Mouse (Mus musculus): ENCODE data around the gene Hcrt.

Hcrt gene

DNA sequence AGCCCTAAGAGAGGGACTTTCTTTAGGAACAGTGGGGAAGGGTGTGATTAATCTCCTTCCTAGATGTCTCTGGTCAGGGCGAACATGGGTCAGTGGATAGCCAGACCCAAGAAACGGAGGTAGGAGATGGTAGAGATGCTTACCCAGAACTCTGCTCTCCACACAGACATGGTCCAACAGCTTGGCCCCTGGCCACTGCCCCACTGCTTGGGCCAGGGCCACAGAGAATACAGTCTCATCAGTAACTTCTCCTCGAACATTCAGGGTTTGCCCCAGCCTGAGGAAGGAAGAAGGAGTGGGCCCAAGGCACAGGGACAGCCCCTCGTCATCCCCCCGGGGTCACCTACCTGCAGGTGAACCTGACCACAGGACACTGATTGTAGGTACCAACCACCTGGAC, 5.1 kb upstream of the Hcrt start:
- no peak for DNase-seq (ENCODE audit: low read depth)

DNA sequence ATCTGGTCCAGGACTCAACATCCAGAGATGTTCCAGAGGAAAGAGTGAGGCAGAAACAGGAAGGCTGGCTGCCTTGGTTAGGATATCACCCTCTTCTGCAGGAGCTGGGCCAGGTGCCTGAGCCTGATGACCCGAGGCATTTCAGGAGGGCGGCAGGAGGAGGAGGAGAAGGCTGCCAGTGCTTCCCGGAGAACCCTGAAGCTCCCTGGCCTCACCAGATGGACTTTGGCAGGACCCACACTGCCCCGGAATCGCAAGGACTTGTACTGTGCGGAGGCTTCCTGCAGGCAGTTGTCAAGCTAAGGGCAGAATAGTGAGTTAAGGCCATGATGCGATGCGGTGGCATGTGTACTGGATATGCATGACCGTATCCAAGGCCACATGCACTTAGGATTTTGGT, 4.0 kb upstream of the Hcrt start:
- DNase-seq (ENCODE audit: low read depth): no peak

DNA sequence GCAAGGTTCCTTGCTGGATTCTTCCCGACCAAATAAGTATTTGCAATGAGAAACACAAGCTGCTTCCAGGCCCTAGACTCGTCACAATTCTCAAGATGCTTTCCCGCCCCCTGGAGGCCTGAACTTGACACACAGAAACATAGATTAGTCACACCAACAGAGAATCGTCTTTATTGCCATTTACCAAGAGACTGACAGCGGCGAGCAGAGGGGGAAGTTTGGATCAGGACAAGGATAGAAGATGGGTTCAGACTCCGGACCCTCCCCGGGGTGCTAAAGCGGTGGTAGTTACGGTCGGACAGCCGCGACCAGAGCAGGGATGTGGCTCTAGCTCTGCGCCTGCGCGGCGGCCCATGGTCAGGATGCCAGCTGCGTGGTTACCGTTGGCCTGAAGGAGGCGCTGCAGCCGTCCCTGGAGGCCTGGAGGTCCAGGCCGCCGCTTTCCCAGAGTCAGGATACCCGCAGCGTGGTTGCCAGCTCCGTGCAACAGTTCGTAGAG, 1.1 kb downstream of the Hcrt start:
- peak; percentile 67 for DNase-seq (ENCODE audit: low read depth)

DNA sequence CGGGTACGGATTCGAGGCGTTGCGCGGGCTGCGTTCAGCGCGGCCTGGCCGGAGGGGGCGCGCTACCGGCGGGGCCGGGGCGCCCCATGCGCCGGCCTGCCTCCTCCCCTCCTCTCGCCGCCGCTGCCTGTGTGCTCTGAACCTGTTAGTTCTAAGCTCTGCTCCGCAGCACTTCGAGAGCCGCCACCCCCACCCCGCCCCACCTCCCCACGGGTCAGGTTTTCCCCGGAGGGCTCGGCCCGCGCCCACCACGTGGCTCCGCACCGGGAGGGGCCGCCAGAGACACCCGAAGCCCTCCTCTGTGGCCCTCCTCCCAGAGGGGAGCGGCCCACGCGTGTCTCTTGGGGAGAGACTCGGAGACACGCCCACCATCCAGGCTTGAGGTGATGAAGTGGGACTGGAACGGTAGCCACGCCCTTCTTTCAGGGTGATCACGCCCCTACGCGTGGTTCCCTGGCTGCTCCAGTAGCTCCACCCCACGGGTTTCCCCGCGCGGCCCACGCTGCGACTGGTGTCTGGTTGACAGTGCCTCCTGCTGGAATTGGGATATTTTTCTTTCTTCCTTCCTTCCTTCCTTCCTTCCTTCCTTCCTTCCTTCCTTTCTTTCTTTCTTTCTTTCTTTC, 3.0 kb downstream of the Hcrt start, which contains the start of gene Kcnh4:
Gene Kcnh4 (minus strand): TSS at position 332 of the 623 bp plus-strand sequence.
- DNase-seq (ENCODE audit: low read depth): no peak

DNA sequence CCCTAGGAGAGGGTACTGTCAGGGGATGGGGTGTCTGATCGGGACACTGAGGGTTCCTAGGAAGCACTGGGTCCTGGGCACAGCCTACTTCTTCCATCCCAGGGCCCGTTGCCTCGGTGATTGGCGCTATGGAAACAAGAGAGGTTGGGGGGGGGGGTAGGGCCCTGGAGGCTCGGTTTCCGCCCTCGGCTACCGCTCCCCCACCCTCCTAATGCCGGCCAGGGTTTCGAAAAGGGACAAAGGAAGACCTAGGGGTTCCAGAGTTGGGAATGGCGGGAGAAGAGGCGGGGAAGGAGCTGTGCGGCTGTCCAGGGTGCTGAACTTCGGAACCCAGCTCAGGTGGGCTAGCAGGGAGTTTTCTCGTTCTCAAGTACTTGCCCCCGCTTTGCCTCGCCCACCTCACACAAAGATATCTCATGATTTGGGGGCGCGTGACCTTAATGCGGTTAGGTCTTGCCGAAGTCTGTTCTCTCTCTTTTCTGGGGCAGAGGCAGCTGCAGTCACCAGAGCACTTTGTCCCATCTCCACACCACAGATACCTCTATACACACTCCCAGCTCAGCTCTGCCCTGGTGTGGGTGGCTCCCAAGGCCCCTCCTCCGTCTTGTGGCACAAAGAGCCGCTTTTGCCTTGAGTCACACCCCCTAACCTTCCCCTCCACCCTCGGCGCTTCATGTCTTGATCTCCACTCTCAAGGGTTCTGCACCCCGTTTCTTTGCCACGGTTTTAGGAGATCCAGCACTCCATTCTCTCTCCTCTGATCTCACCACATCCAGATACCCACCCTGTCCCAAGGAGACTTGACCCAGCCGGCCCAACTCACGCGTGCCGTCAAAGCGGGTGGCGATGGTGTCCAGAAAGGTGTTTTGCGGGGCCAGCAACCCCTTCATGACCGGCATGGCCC, 3.8 kb downstream of the Hcrt start:
- no peak for DNase-seq (ENCODE audit: low read depth)

DNA sequence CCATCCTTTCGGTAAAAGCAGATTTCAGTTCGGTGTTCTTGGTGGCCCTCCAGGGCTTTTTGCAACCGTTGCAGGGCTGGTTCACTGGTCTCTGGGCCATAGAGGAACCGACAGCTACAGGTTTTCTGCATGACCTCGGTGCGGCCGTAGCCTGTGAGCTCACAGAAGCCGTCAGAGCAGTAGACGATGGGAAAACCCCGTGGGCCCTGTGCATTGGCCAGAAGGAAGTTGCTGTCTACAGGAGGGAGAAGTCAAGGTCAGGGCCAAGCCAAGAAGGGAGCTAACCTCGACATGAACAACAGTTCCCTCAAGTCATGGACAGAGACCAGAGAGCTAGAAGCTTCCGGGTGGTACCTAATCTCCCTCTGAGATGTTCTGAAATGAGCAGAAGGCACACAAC, 5.2 kb downstream of the Hcrt start:
- no peak for DNase-seq (ENCODE audit: low read depth)

DNA sequence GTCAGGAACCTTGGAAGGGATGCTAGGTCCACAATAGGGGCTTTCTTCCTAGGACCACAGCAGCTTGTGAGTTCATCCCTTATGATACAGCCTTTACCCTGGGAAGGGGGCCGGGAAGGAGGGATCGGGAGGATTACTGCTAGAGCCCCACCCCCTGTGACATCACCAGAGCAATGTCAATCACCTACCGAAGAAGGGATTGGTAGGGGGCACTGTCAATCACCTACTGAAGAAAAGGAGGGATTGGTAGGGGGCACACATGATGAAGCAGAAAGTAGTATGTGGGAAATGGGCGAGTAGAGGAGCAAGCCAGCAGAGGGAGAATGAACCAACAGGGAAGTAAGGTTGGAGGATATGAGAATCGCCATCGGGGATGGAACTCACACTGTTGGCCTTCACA, 6.3 kb downstream of the Hcrt start:
- no peak for DNase-seq (ENCODE audit: low read depth)

DNA sequence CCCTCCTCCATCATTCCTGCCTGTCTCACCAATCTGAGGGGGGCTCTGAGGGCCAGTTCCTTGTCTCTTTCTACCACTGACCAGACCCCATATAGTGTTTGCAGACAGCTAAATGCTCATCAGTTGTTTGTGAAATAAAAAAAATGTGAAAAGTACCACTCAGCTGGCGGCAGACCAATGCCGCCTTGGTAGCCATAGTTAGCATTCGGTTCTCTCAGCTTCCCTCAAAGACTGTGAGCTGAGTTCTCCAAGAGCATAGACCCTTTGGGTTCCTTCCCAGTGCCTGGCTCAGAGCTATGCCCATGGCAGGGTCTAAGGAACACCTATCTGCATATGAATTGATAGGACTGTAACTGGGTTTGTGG, 8.1 kb downstream of the Hcrt start:
- DNase-seq (ENCODE audit: low read depth): no peak

DNA sequence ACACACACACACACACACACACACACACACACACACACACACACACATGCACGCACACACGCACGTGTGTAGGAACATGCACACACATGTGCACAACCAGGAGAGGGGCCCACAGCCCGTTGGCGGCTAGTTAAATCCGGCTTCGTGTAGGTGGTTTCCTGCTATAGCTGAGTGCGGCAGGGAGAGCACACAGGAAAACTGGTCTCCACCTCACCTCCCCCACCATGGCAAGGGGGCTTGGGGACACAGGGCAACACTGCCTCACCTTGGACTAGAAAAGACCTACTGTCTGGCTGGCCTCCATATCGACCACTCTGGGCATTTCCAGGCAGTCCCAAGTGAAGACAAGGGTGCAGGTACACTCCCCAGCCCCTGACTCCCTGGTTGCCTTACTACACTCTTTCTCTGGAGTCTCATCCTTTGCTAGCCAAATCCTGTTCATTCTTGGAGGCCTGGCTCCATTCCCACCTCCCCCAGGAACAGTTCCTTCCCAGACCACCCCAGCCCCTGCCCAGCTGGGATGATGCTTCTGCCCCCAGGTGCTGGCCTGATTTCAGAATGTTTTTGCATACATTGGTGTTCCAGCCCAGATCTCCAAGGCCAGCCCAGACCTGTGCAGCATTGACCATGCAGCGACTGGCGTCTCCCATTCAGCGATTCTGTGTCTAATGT, 8.6 kb downstream of the Hcrt start:
- no peak for DNase-seq (ENCODE audit: low read depth)

DNA sequence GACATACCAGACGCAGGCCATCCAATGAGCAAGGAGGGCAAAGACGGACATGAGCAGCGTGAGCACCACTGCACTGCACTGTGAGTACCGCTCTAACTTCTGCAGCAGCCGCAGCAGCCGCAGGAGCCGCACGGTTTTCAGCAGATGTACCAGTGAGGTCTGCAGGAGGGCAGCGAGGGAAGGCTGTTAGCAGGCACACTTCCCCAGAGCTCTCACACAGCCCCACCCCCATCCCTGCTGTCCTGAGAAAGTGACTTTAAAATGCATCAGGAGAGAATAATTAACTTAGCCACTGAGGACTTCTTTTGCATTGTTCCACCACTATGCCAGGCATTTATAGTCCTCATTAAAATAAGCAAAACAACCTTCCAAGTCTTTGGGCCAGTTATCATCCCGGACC, 10.4 kb downstream of the Hcrt start:
- no peak for DNase-seq (ENCODE audit: low read depth)

DNA sequence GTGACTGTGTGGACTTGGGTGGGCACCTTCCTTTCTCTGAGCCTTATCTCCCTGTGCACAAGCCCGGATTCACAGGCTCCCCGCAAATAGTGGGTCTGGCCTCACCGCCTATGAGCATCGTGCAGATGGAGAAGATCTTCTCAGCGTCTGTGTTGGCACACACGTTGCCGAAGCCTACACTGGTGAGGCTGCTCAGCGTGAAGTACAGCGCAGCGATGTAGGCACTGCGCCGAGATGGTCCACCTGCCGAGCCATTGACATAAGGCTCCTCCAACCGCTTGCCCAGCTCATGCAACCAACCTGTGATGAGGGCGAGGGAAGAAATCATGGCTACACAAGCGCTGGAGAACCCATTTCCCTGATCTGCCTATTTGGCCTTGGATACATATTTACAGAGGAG, 12.6 kb downstream of the Hcrt start:
- no peak for DNase-seq (ENCODE audit: low read depth)

DNA sequence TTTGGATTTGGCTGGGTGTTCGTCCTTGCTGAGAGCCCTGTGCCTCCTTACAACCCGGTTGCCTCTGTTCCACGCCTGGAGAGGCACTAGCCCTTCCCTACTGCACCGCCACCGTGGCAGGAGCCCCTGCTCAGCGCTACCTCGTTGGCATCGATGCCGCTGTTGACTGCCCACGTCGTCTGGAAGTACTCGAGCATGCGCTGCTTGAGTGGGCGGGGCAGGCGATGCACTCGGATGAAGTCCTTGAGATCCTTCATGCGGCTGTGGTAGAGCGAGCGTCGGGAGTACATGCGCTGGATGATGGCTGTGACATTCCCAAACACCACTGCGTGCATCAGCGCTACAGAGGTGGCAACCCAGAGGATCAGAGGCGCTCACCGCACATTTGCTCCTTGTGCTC, 13.3 kb downstream of the Hcrt start:
- no peak for DNase-seq (ENCODE audit: low read depth)

DNA sequence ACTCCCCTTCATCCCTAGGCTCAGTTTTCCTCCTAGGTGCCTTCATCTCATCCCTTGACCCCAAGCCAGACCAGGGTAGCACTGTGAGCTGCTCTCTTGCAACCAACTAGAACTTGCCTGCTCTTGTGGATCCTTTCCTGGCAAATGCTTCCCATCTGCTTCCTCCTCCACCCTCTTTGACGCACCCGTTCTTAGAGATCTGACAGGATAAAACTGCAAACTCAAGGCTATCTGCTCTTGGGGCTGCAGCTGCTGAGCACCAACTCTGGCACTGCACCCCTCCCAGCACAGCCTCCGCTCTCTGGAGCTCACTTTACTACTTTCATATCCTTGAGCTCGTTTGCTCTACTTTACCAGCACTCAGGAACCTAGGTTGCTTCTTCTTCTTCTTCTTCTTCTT, 14.1 kb downstream of the Hcrt start:
- DNase-seq (ENCODE audit: low read depth): no peak

DNA sequence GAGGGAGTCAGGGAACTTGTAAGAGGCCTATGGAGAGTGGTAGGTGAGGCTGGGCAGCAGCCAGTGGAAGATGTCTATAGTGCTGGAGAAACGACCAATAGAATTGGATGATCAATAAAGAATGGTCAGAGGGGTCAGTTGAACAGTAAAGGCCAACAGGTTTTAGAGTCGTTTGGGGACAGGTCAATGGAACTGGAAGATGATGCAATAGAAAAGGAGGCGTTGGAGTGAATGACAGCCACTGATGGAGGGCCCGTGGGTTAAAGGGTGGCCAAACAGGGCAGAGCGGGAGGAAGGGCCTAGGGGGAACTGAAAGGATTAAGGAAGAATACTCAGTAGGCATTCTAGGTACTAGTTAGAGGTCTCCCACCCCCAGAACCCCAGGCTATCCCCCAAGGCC, 15.6 kb downstream of the Hcrt start:
- DNase-seq (ENCODE audit: low read depth): no peak

DNA sequence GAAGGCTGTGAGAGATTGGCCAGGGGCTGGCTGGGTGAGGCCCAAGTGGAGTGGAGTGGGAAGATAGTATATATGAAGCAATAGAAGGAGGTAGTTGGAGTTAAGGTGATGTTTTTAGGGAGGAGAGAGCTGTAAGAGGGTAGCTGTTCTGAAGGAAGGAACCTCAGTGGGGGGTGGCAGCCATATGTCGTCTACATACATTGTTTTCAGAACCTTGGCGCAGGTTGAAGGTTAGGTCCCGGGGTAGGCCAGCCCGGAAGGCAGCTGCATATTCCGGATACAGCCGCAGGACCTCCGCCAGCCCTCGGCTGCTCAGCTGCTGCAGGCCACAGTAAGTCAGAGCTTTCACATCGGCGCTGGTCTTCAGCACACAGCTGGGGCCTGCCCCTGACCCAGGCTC, 16.2 kb downstream of the Hcrt start:
- DNase-seq (ENCODE audit: low read depth): no peak

DNA sequence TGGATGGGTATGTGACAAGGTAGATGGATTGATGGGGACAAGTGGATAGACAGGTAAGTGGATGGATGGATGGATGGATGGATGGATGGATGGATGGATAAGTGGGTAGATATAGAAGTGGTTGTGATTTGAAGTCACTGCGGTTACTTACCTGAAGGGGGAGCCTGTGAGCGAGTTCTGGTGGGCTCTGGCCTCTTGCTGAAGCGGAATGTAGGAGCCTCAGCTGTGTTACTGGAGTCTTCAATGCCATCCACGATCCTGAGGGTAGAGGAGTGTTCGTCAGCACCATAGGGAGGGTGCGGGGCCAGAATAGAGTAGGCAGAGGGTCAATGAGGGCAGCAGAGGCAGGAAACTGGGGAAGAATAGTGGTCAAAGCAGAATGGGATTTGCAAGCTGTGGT, 17.6 kb downstream of the Hcrt start:
- DNase-seq (ENCODE audit: low read depth): no peak

DNA sequence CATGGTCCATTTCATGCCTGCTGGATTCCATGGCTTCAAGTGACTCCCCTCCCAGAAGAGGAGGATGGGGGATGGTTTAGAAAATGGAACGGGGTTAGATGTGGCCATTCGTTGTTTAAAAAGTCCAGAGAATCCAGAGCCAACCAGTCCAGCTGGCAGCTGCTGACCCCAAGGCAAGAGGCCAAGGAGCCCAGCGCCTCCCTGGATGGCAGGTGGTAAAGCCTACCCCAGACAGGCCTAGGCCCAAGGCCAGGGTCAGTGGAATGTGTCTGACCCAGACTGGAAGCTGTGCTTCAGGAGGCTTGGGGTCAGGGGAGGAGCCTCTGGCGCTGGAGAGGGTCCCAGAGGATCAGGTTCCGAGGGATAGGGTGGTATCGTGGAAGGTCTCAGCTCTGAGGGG, 21.4 kb downstream of the Hcrt start:
- DNase-seq (ENCODE audit: low read depth): no peak

DNA sequence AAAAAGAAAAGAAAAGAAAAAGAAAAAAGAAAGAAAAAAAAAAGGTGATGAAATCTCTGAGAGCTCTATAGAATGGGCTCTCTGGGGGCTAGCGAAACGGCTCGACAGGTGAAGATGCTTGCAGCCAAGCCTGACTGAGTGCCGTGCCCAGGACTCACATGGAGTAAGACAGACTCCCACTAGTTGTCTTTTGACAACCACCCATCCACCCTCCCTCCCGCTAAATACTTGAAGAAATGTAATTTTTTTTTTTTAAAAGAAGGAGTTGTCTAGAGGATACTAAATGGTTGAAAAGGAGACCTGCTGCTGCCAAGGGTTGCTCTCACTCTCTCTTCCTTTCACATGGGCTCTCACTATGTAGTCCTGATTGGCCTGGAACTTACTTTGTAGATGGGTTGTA, 24.0 kb downstream of the Hcrt start:
- no peak for DNase-seq (ENCODE audit: low read depth)

DNA sequence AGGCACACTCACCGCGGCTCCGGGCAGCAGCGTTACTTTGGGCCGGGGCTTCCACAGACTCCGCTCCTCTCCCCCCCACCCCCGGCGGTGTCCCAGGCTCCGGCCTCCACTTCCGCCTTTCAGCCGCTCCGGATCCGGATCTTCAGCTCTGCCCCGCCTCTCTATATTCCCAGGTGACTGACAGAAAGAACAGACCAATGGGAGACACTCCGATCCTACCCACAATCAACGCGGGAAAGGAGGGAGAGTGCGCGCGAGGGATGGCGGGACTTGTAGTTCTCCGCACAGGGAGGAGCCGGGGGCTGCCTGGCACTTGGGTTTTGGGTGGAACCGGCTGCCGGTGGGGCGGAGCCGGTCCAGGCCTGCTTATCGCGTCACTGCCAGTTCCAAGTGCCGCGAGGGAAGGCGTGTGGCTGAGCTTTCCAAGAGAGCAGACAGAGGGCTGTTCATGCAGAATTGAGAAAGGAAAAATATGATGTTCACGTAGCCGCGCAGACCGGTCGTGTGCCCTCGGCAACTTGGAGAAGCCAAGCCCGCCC, 24.6 kb downstream of the Hcrt start, which contains the start of gene Rab5c:
Gene Rab5c (minus strand): TSS at position 150 of the 539 bp plus-strand sequence.
- DNase-seq (ENCODE audit: low read depth): peak; percentile 99

DNA sequence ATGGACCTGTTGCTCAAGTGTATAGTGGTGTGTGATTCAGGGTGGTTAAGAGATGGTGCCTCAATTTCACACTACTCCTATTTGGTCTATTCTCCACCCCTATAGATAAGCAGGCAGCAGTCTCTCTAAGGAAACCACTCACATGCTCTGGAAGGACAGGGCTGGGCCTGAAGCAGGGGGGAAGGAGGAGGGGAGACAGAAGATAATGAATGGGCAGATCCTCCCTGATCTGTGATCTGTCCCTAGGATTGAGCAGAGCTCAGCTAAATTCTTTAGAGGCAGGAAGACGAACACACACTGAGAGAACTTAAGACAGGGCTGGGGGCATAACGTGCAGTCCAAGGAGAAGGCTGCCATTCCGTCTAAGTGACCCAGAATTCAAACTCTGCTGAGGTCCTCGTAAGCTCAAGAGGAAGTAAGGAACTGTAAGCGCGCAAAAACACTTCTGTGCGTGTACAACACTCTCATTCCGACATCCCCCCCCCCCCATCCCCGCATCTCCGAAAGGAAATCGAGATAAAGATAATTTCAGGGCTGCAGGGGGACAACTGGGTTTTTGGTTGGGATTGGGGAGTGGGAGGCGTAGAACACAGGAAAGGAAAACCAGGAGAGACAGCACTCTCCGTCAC, 25.5 kb downstream of the Hcrt start:
- no peak for DNase-seq (ENCODE audit: low read depth)

DNA sequence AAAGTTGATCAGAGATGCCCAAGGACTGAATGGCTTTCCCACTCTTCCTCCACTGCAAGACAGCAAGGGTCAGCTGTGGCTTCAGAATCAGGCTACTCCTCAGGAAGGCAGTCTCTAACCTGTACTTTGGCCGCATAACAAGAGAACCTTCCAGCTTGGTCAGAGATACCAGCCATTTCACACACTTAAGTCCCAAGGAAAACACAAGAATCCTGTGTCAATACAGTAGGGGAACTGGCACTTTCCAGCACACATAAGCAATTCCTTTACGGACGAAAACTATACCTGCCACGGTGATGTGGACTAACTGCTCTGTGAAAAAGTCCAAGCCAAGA, 26.0 kb downstream of the Hcrt start:
- no peak for DNase-seq (ENCODE audit: low read depth)
